Mouse (Mus musculus) erythroblast, embryonic 14.5 days (primary cell): ENCODE results near the gene Pimreg.

Experiments used
- GATA1 ChIP-seq: IDR thresholded peaks from 2 replicates; pipeline ENCODE4 v1.6.1; 2012; ENCODE audit warnings: low read length, inconsistent platforms, mixed read lengths
- TAL1 ChIP-seq: IDR thresholded peaks from 3 replicates; pipeline ENCODE4 v1.6.1; 2012; ENCODE audit warnings: low read length, inconsistent platforms, mixed read lengths

GRCm38 (mm10) chr11:72078647-72079046 lies 36.8 kb downstream of the Pimreg start:
- TF ChIP-seq TAL1, result no peak
- no peak for TF ChIP-seq GATA1
